Mouse (Mus musculus) limb, embryonic 13.5 days (tissue): ENCODE results near the gene Tmem8. TPM values are rescaled to one million over a fixed set of nuclear protein-coding genes. Genes with fewer than 3 reads are reported as not detected.

Source experiments
- ATAC-seq: fragments of 200-750 bp; cut with Nextera tagmentation; 2 replicates; pipeline ENCODE4 v1.8.0; 2017; ENCODE audit warnings: low read depth, moderate number of reproducible peaks, moderate TSS enrichment; ENCODE audit not compliant: low FRiP score
- H3K27ac ChIP-seq: fragments of 300-500 bp; sonication (generic); 2 replicates; pipeline ENCODE4 v1.5.1; 2015; ENCODE audit warnings: inconsistent platforms, mild to moderate bottlenecking, moderate library complexity
- H3K27me3 ChIP-seq: fragments of 300-500 bp; sonication (generic); 2 replicates; pipeline ENCODE4 v1.6.1; 2015; ENCODE audit warnings: mild to moderate bottlenecking, inconsistent platforms
- H3K36me3 ChIP-seq: fragments of 300-500 bp; sonication (generic); 2 replicates; pipeline ENCODE4 v1.6.1; 2015; ENCODE audit warnings: inconsistent platforms, mild to moderate bottlenecking, moderate library complexity
- H3K4me1 ChIP-seq: fragments of 300-500 bp; sonication (generic); 2 replicates; pipeline ENCODE4 v1.6.1; 2015; ENCODE audit warnings: inconsistent platforms
- H3K4me2 ChIP-seq: fragments of 300-500 bp; sonication (generic); replicated peaks from 2 replicates; pipeline ENCODE4 v1.6.1; 2015; ENCODE audit warnings: inconsistent platforms, mild to moderate bottlenecking, moderate library complexity
- H3K4me3 ChIP-seq: fragments of 300-500 bp; sonication (generic); 2 replicates; pipeline ENCODE4 v1.5.1; 2015; ENCODE audit warnings: moderate library complexity, mild to moderate bottlenecking, inconsistent platforms
- H3K9ac ChIP-seq: fragments of 300-500 bp; sonication (generic); 2 replicates; pipeline ENCODE4 v1.6.1; 2015; ENCODE audit warnings: mild to moderate bottlenecking, inconsistent platforms
- H3K9me3 ChIP-seq: fragments of 300-500 bp; sonication (generic); 2 replicates; pipeline ENCODE4 v1.6.1; 2016; ENCODE audit warnings: inconsistent platforms
- WGBS: fragments of 180-500 bp; shearing (Covaris S2); methylation state at CpG from one replicate; pipeline ENCODE4 v1.1.7; 2015; 5-methylcytosine and 5-hydroxymethylcytosine counted together
- polyA plus RNA-seq: library from polyadenylated mRNA; unstranded; fragments of >200 nt; fragmentation: Nextera tagmentation; extraction: Ambion mirVana; gene quantifications from 2 replicates; pipeline ENCODE4 v1.2.1, GENCODE M21; 2015

Gene Tmem8
- 0.97 and 1.0 TPM in 2 replicates for polyA plus RNA-seq

- ATAC-seq = peak; percentile 54
- H3K4me1 ChIP-seq = peaks cover 12% of the 10 kb centered on the region
- H3K9ac ChIP-seq = peak within 1 kb of the TSS; percentile 63
- peak within 1 kb of the TSS; percentile 54 for H3K4me3 ChIP-seq
- no peaks in the 10 kb centered on the region for H3K9me3 ChIP-seq
- peaks cover 90% of the 10 kb centered on the region for H3K27me3 ChIP-seq
- no peaks in the 10 kb centered on the region for H3K36me3 ChIP-seq
- WGBS = under 1% methylated on average over 71 of the region's 75 CpGs
- no peak within 1 kb of the TSS for H3K27ac ChIP-seq
- peak within 1 kb of the TSS; percentile 88 for H3K4me2 ChIP-seq
Measured at GRCm38 (mm10) chr17:26113181-26113948, at the start of gene Tmem8. Gene Tmem8 (plus strand): TSS chr17:26113299.

GRCm38 (mm10) chr17:26064916-26065315 lies 48.2 kb upstream of the Tmem8 start:
- WGBS = 80% methylated on average over 6 of the region's 6 CpGs
- H3K36me3 ChIP-seq = peaks cover 26% of the 10 kb centered on the region

GRCm38 (mm10) chr17:26066488-26067020 lies 46.5 kb upstream of the Tmem8 start:
- ATAC-seq = no peak
- H3K27ac ChIP-seq = no peak overlapping the region
- WGBS = 90% methylated on average over 7 of the region's 7 CpGs
- peak overlapping the region; percentile 90 for H3K4me3 ChIP-seq
- H3K4me1 ChIP-seq = peaks cover 54% of the 10 kb centered on the region
- no peaks in the 10 kb centered on the region for H3K9me3 ChIP-seq
- H3K27me3 ChIP-seq = peaks cover 10% of the 10 kb centered on the region
- peak overlapping the region; percentile 93 for H3K9ac ChIP-seq
- peaks cover 22% of the 10 kb centered on the region for H3K36me3 ChIP-seq
- peak overlapping the region; percentile 99 for H3K4me2 ChIP-seq

More at GRCm38 (mm10) chr17:26064916-26065315, 48.2 kb upstream of the Tmem8 start:
- Histone ChIP-seq H3K9ac (peak overlapping the region; percentile 39; the same call in 1 of the 2 replicates), H3K4me1 (peaks cover 51% of the 10 kb centered on the region), H3K4me3 (no peak overlapping the region), H3K27me3 (no peaks in the 10 kb centered on the region), H3K27ac (no peak overlapping the region), H3K9me3 (no peaks in the 10 kb centered on the region), H3K4me2 (no peak overlapping the region)
- ATAC-seq = no peak

- 1% methylated on average over 43 of the region's 44 CpGs for WGBS
- no peak overlapping the region for H3K27ac ChIP-seq
- ATAC-seq = no peak
Measured at GRCm38 (mm10) chr17:26068024-26068830, 44.9 kb upstream of the Tmem8 start.

GRCm38 (mm10) chr17:26068831-26069739 lies 44.0 kb upstream of the Tmem8 start, which contains the start of gene Rab11fip3:
Gene Rab11fip3 (minus strand): TSS chr17:26069555.
- peak; percentile 94 for ATAC-seq

More at GRCm38 (mm10) chr17:26068024-26068830, 44.9 kb upstream of the Tmem8 start:
- H3K4me1 ChIP-seq = peaks cover 48% of the 10 kb centered on the region
- peaks cover 16% of the 10 kb centered on the region for H3K36me3 ChIP-seq
- peaks cover 17% of the 10 kb centered on the region for H3K27me3 ChIP-seq
- peak overlapping the region; percentile 93 for H3K9ac ChIP-seq
- peak overlapping the region; percentile 90 for H3K4me3 ChIP-seq
- H3K9me3 ChIP-seq = no peaks in the 10 kb centered on the region
- H3K4me2 ChIP-seq = peak overlapping the region; percentile 99

GRCm38 (mm10) chr17:26070136-26070535 lies 43.0 kb upstream of the Tmem8 start:
- Histone ChIP-seq H3K9ac (peak overlapping the region; percentile 93; the same call in 1 of the 2 replicates), H3K9me3 (no peaks in the 10 kb centered on the region), H3K4me2 (peak overlapping the region; percentile 99), H3K27ac (no peak overlapping the region), H3K36me3 (peaks cover 2% of the 10 kb centered on the region), H3K27me3 (peaks cover 17% of the 10 kb centered on the region), H3K4me1 (peaks cover 38% of the 10 kb centered on the region), H3K4me3 (peak overlapping the region; percentile 90)
- WGBS = 26% methylated on average over 6 of the region's 6 CpGs
- no peak for ATAC-seq

More at GRCm38 (mm10) chr17:26068831-26069739, 44.0 kb upstream of the Tmem8 start, which contains the start of gene Rab11fip3:
- Histone ChIP-seq H3K4me3 (peak within 1 kb of the TSS; percentile 90), H3K27me3 (peaks cover 17% of the 10 kb centered on the region), H3K4me2 (peak within 1 kb of the TSS; percentile 99), H3K27ac (peak within 1 kb of the TSS; percentile 73), H3K4me1 (peaks cover 48% of the 10 kb centered on the region), H3K9ac (peak within 1 kb of the TSS; percentile 93), H3K36me3 (peaks cover 13% of the 10 kb centered on the region), H3K9me3 (no peaks in the 10 kb centered on the region)
- under 1% methylated on average over 92 of the region's 94 CpGs for WGBS

- H3K4me3 ChIP-seq = no peak overlapping the region
- H3K4me1 ChIP-seq = no peaks in the 10 kb centered on the region
- WGBS = 64% methylated on average over 3 of the region's 3 CpGs
- no peak overlapping the region for H3K27ac ChIP-seq
- no peak overlapping the region for H3K9ac ChIP-seq
- no peaks in the 10 kb centered on the region for H3K36me3 ChIP-seq
- ATAC-seq = no peak
- H3K27me3 ChIP-seq = peaks cover 14% of the 10 kb centered on the region
- no peaks in the 10 kb centered on the region for H3K9me3 ChIP-seq
- H3K4me2 ChIP-seq = no peak overlapping the region
Measured at GRCm38 (mm10) chr17:26075246-26075645, 37.9 kb upstream of the Tmem8 start.

GRCm38 (mm10) chr17:26078851-26079250 lies 34.2 kb upstream of the Tmem8 start:
- peaks cover 20% of the 10 kb centered on the region for H3K36me3 ChIP-seq
- no peak overlapping the region for H3K9ac ChIP-seq
- H3K4me2 ChIP-seq = no peak overlapping the region
- WGBS = 79% methylated on average over 2 of the region's 2 CpGs
- H3K4me1 ChIP-seq = no peaks in the 10 kb centered on the region
- ATAC-seq = no peak
- H3K27me3 ChIP-seq = no peaks in the 10 kb centered on the region
- H3K4me3 ChIP-seq = no peak overlapping the region
- H3K27ac ChIP-seq = no peak overlapping the region
- H3K9me3 ChIP-seq = no peaks in the 10 kb centered on the region

- Histone ChIP-seq H3K27ac (no peak overlapping the region), H3K36me3 (peaks cover 23% of the 10 kb centered on the region), H3K9me3 (no peaks in the 10 kb centered on the region), H3K4me1 (no peaks in the 10 kb centered on the region), H3K4me3 (no peak overlapping the region), H3K4me2 (no peak overlapping the region), H3K27me3 (no peaks in the 10 kb centered on the region), H3K9ac (no peak overlapping the region)
- no peak for ATAC-seq
- 44% methylated on average over 2 of the region's 2 CpGs for WGBS
Measured at GRCm38 (mm10) chr17:26080867-26081266, 32.2 kb upstream of the Tmem8 start.

GRCm38 (mm10) chr17:26087059-26087564 lies 26.0 kb upstream of the Tmem8 start:
- peaks cover 26% of the 10 kb centered on the region for H3K36me3 ChIP-seq
- H3K4me1 ChIP-seq = 0 out of 2 replicates have a peak, but pooled peaks cover 7% of the 10 kb centered on the region
- ATAC-seq = no peak
- WGBS = 92% methylated on average over 9 of the region's 9 CpGs
- H3K9ac ChIP-seq = no peak overlapping the region
- no peaks in the 10 kb centered on the region for H3K9me3 ChIP-seq
- H3K27ac ChIP-seq = no peak overlapping the region
- H3K27me3 ChIP-seq = no peaks in the 10 kb centered on the region
- no peak overlapping the region for H3K4me3 ChIP-seq
- no peak overlapping the region for H3K4me2 ChIP-seq
